Mouse (Mus musculus) brain, embryonic 14.5 days (tissue): ENCODE data around the gene Zfhx3.

ENCODE experiments used
- CTCF ChIP-seq: fragments of 200-500 bp; IDR thresholded peaks from 2 replicates; pipeline ENCODE4 v1.5.1; 2012; ENCODE audit warnings: inconsistent platforms, mild to moderate bottlenecking, moderate library complexity, borderline replicate concordance; ENCODE audit not compliant: insufficient read depth, insufficient read length; ENCODE audit errors: extremely low read depth
- POLR2A ChIP-seq: fragments of 200-500 bp; IDR thresholded peaks from 2 replicates; pipeline ENCODE4 v1.6.1; 2012; ENCODE audit warnings: mild to moderate bottlenecking, inconsistent platforms, borderline replicate concordance; ENCODE audit not compliant: poor library complexity, insufficient read depth, insufficient read length, severe bottlenecking; ENCODE audit errors: extremely low read depth

GRCm38 (mm10) chr8:108880101-108880500 is 937.7 kb downstream of the Zfhx3 start:
- no peak for TF ChIP-seq CTCF
- TF ChIP-seq POLR2A, result no peak
